Mouse (Mus musculus) Patski (cell line): ENCODE measurements around the gene Bcan. TPM values are rescaled to one million over a fixed set of nuclear protein-coding genes. Genes with fewer than 3 reads are reported as not detected.

Experiments
- ATAC-seq: fragments of 100-300 bp; one replicate; pipeline ENCODE4 v1.8.0; 2021
- CTCF ChIA-PET: fragments of 350-600 bp; sonication (Branson Sonifier 250); formaldehyde crosslinking; loops from one replicate; lab custom pipeline; 2022; ENCODE audit warnings: inconsistent platforms; lab: Charles Lee
- POLR2A ChIA-PET: fragments of 350-600 bp; sonication (Branson Sonifier 250); formaldehyde crosslinking; loops from one replicate; lab custom pipeline; 2022; ENCODE audit warnings: antibody characterized with exemption, inconsistent platforms; lab: Charles Lee
- DNase-seq: peaks from one replicate; pipeline ENCODE4 v3.0.0-alpha.2; 2011; ENCODE audit warnings: low read depth, low spot score
- H3K27me3 ChIP-seq: fragments of 371-371 bp; one replicate; pipeline ENCODE4 v1.5.1; 2021
- CTCF ChIP-seq: fragments of 100-300 bp; IDR thresholded peaks from one replicate; pipeline ENCODE4 v1.5.1; 2021
- in situ Hi-C: fragments of 300-500 bp; cut with MboI; formaldehyde crosslinking; loops from 3 replicates; pipeline ENCODE4 v1.11.1; 2018; ENCODE audit warnings: low pct_unique_long_range_greater_than_20kb, mixed read lengths
- polyA plus RNA-seq: library from polyadenylated mRNA; unstranded; gene quantifications from one replicate; pipeline ENCODE4 v1.2.3, GENCODE M21; 2021

The Bcan gene
- polyA plus RNA-seq, 1 experiment from 2014 or later, result 0.28 TPM

DNA sequence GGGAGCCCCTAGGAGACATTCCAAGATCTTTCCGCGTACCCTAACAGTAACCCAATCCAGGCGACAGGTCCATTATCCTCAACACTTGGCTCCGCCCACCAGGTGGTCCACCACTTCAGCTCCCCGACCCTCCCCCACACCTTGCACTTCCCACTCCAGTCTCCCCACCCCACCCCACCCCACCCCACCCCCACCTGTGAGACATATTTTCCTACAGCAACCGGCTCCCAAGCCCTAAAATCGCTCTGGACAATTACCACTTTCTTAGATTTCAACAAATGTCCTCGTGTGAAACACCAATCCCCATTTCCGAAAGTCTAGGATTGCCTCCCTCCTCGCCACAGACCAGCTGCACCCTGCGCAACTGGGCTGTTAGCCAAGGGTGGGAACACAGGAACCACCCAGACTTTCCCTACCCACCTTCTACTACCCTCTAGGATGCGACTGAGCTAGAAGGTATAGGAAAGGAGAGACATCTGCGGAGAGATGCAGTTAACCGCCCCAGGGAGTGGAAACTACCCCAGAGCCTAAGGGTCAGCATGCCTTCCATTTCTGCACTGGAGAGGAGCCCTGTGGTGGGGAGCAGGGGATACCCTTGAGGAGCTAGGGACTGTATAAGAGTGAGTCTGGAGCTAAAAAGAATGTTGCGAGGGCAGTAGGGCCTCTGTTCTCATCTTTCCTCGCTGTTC, 50.6 kb downstream of the Bcan start:
- in situ Hi-C loops, result no loop called here
- H3K27me3 ChIP-seq, result no peaks in the 10 kb centered on the region
- no peak for DNase-seq
- ATAC-seq, result no peak
- TF ChIP-seq CTCF, result no peak
- CTCF ChIA-PET, result interaction anchor here (0.8 to 3.6 kb wide), 5 partner anchors 9 to 37 kb away, joined by 5 to 17 read pairs (median 9); no protein-coding TSS in a partner anchor
- POLR2A ChIA-PET, result interaction anchor here (1.0 to 1.4 kb wide), 2 partner anchors 9 to 12 kb away, joined by 3 to 5 read pairs; no protein-coding TSS in a partner anchor

GRCm38 (mm10) chr3:87948378-87949265, 51.4 kb downstream of the Bcan start, which contains the start of gene Crabp2:
Crabp2 (plus strand) TSS chr3:87948666.
- DNase-seq (no peak), ATAC-seq (peak; percentile 20)
- in situ Hi-C loops, result no loop called here
- TF ChIP-seq CTCF, result no peak
- H3K27me3 ChIP-seq, result no peaks in the 10 kb centered on the region
- ChIA-PET CTCF (interaction anchor here (0.8 to 3.4 kb wide), 3 partner anchors 8 to 38 kb away, joined by 5 to 17 read pairs (median 9); no protein-coding TSS in a partner anchor), POLR2A (interaction anchor here (1.4 kb wide), 1 partner anchor 10 kb away, joined by 5 read pairs; no protein-coding TSS in a partner anchor)

DNA sequence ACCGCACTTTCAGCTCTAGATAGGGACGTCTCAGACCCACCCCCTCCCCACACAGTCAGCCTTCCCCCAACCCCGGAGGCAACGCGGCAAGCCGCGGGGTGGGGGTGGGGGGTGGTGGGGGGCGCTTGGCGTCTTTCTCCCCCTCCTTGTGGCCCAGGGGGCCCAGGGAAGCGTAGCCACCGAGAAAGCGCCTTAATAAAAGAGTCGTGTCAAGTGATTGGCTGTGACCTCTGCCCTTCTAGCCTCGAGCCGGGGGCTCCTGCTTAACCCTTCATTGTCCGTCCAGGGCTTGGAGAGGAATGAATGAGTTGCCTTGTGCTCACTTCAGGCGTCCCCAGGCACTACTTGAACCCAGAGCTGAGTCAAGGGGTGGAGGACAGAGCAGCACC, 52.2 kb downstream of the Bcan start:
- no peak for ATAC-seq
- ChIA-PET CTCF (interaction anchor here (1.1 to 3.4 kb wide), 2 partner anchors 11 to 13 kb away, joined by 3 to 17 read pairs; no protein-coding TSS in a partner anchor), POLR2A (interaction anchor here (0.6 kb wide), 1 partner anchor 202 kb away, joined by 6 read pairs; no protein-coding TSS in a partner anchor)
- in situ Hi-C loops, result no loop called here
- no peak for TF ChIP-seq CTCF
- H3K27me3 ChIP-seq, result no peaks in the 10 kb centered on the region
- no peak for DNase-seq

DNA sequence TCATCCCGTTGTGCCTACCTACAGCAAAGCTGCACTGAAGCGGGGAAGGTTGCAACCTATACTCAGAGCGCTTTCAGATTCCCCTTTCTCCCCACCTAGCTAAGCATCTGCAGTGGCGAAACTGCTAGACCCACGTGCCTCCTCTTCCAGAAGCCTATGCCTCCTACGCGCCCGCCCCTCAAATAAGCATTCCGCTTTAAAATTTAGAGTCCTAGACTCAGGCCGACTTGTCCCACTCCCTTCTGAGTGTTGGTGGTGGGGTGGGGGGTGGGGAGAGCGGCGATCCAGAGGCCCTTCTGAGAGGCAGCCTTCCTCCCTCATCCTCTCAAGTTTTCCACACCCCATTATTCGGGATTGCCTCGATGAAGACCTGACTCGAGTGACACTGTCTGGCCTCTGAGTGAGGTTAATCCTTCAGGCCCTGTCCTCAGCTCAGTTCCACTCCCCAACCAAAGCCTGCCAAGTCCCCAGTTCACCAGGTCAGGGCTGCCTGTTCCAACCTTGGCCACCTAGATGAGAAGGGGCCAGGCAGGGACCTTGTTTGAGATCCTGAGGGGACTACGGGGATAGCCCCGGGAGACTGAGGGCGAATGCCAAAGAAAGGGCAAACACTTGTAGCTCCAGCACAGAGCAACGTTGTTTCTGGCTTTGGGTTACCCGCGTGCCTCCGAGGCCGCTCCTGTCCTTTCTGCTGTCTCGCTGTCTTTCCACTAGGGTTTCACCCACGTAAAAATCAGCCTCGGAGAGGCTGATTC, 52.8 kb downstream of the Bcan start:
- TF ChIP-seq CTCF, result no peak
- in situ Hi-C loops, result no loop called here
- H3K27me3 ChIP-seq, result no peaks in the 10 kb centered on the region
- ChIA-PET CTCF (interaction anchor here (1.1 kb wide), 1 partner anchor 10 kb away, joined by 3 read pairs; no protein-coding TSS in a partner anchor), POLR2A (interaction anchor here (0.6 kb wide), 1 partner anchor 202 kb away, joined by 6 read pairs; no protein-coding TSS in a partner anchor)
- DNase-seq (no peak), ATAC-seq (no peak)

GRCm38 (mm10) chr3:87946541-87946860, 53.5 kb downstream of the Bcan start:
- DNase-seq, result no peak
- CTCF ChIA-PET, result no interaction called here
- ATAC-seq, result no peak
- in situ Hi-C loops, result no loop called here
- H3K27me3 ChIP-seq, result no peaks in the 10 kb centered on the region
- no peak for TF ChIP-seq CTCF
- POLR2A ChIA-PET, result no interaction called here

GRCm38 (mm10) chr3:87945781-87946540, 54.1 kb downstream of the Bcan start:
- no peak for DNase-seq
- in situ Hi-C loops, result no loop called here
- ATAC-seq, result no peak

GRCm38 (mm10) chr3:87944838-87945600, 55.0 kb downstream of the Bcan start:
- in situ Hi-C loops, result loop anchor here (5.0 kb wide), 1 partner anchor 42 kb away; no protein-coding TSS in a partner anchor
- ChIA-PET POLR2A (no interaction called here), CTCF (interaction anchor here (1.0 kb wide), 2 partner anchors 9 to 25 kb away, joined by 3 read pairs; no protein-coding TSS in a partner anchor)
- no peak for DNase-seq
- no peak for ATAC-seq
- H3K27me3 ChIP-seq, result no peaks in the 10 kb centered on the region
- no peak for TF ChIP-seq CTCF

More at GRCm38 (mm10) chr3:87945781-87946540, 54.1 kb downstream of the Bcan start:
- ChIA-PET CTCF (no interaction called here), POLR2A (no interaction called here)
- H3K27me3 ChIP-seq, result no peaks in the 10 kb centered on the region
- no peak for TF ChIP-seq CTCF

DNA sequence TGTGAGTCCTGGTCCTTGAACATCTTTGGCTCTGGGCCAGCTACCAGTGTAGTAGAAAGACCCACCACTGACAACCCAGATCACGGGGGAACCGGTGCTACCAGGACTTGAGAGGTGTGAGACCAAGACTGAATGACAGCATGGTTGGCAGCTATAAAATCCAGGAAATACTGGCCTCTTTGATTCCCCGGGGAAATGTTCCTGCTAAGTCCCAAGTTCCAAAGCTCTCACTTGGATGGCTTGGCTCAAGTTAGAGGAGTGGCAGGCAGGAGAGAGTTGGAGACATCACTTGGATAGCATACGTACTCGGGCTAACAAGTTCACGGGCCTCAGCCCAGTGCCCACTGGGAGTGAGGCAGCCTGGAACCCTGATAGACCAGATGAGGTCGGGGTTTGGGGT, 56.4 kb downstream of the Bcan start:
- ChIA-PET POLR2A (interaction anchor here (0.6 kb wide), 1 partner anchor 148 kb away, joined by 3 read pairs; no protein-coding TSS in a partner anchor), CTCF (interaction anchor here (4.2 kb wide), 1 partner anchor 27 kb away, joined by 18 read pairs; the partner anchor contains the start of gene Nes)
- TF ChIP-seq CTCF, result no peak
- no peaks in the 10 kb centered on the region for H3K27me3 ChIP-seq
- in situ Hi-C loops, result loop anchor here (5.0 kb wide), 1 partner anchor 44 kb away; no protein-coding TSS in a partner anchor
- ATAC-seq (no peak), DNase-seq (no peak)
